Mouse (Mus musculus) lung, embryonic 14.5 days (tissue): ENCODE measurements around the gene Lrit3. TPM values are rescaled to one million over a fixed set of nuclear protein-coding genes. Genes with fewer than 3 reads are reported as not detected.

ENCODE experiments used
- ATAC-seq: fragments of 200-750 bp; cut with Nextera tagmentation; 2 replicates; pipeline ENCODE4 v1.8.0; 2017; ENCODE audit warnings: mild to moderate bottlenecking, moderate TSS enrichment, moderate library complexity; ENCODE audit not compliant: insufficient read depth
- DNase-seq: peaks from one replicate; pipeline ENCODE4 v3.0.0-alpha.2; 2015
- H3K27ac ChIP-seq: fragments of 300-500 bp; sonication (generic); 2 replicates; pipeline ENCODE4 v1.5.1; 2014; ENCODE audit warnings: low read depth, mild to moderate bottlenecking, moderate library complexity
- H3K27me3 ChIP-seq: fragments of 300-500 bp; sonication (generic); 2 replicates; pipeline ENCODE4 v1.6.1; 2014; ENCODE audit warnings: low read length, control low read depth; ENCODE audit not compliant: insufficient read depth
- H3K36me3 ChIP-seq: fragments of 300-500 bp; sonication (generic); 2 replicates; pipeline ENCODE4 v1.6.1; 2014; ENCODE audit warnings: control low read depth; ENCODE audit not compliant: insufficient read depth
- H3K4me1 ChIP-seq: fragments of 300-500 bp; sonication (generic); 2 replicates; pipeline ENCODE4 v1.6.1; 2014; ENCODE audit warnings: antibody characterized with exemption, control low read depth; ENCODE audit not compliant: insufficient read depth
- H3K4me2 ChIP-seq: fragments of 300-500 bp; sonication (generic); 2 replicates; pipeline ENCODE4 v1.6.1; 2014; ENCODE audit warnings: mild to moderate bottlenecking
- H3K4me3 ChIP-seq: fragments of 300-500 bp; sonication (generic); 2 replicates; pipeline ENCODE4 v1.5.1; 2014; ENCODE audit warnings: low read depth, low read length
- H3K9ac ChIP-seq: fragments of 300-500 bp; sonication (generic); 2 replicates; pipeline ENCODE4 v1.6.1; 2014
- H3K9me3 ChIP-seq: fragments of 300-500 bp; sonication (generic); 2 replicates; pipeline ENCODE4 v1.6.1; 2016; ENCODE audit warnings: low read depth, low read length, control low read depth
- CTCF ChIP-seq: IDR thresholded peaks from 2 replicates; pipeline ENCODE4 v1.5.1; 2016; ENCODE audit warnings: antibody characterized with exemption, low read depth
- WGBS: fragments of 180-500 bp; shearing (Covaris S2); extraction: QIAGEN DNeasy Blood & Tissue Kit; methylation state at CpG from one replicate; pipeline ENCODE4 v1.1.7; 2014; 5-methylcytosine and 5-hydroxymethylcytosine counted together
- polyA plus RNA-seq: library from polyadenylated mRNA; unstranded; fragments of >200 nt; fragmentation: Nextera tagmentation; extraction: Ambion mirVana; gene quantifications from 2 replicates; pipeline ENCODE4 v1.2.1, GENCODE M21; 2014

The Lrit3 gene
- polyA plus RNA-seq, 1 experiment from 2014 or later: not detected

GRCm38 (mm10) chr3:129744803-129745202 lies 59.0 kb downstream of the Lrit3 start:
- Histone ChIP-seq H3K4me1 (no peaks in the 10 kb centered on the region), H3K27ac (no peak overlapping the region), H3K27me3 (no peaks in the 10 kb centered on the region), H3K36me3 (no peaks in the 10 kb centered on the region), H3K4me2 (no peak overlapping the region), H3K9me3 (no peaks in the 10 kb centered on the region), H3K9ac (no peak overlapping the region), H3K4me3 (no peak overlapping the region)
- peak; percentile 31; the same call in 1 of the 2 replicates for ATAC-seq
- DNase-seq: peak; percentile 68
- peak; percentile 74 for TF ChIP-seq CTCF
- 47% methylated on average over 8 of the region's 8 CpGs for WGBS

GRCm38 (mm10) chr3:129742781-129743180 lies 61.0 kb downstream of the Lrit3 start:
- whole genome bisulfite sequencing: 66% methylated on average over 6 of the region's 6 CpGs
- Histone ChIP-seq H3K4me2 (no peak overlapping the region), H3K27me3 (no peaks in the 10 kb centered on the region), H3K4me3 (no peak overlapping the region), H3K4me1 (no peaks in the 10 kb centered on the region), H3K27ac (no peak overlapping the region), H3K9ac (no peak overlapping the region), H3K9me3 (no peaks in the 10 kb centered on the region), H3K36me3 (no peaks in the 10 kb centered on the region)
- no peak for TF ChIP-seq CTCF
- no peak for DNase-seq
- no peak for ATAC-seq

GRCm38 (mm10) chr3:129738291-129739183 lies 65.3 kb downstream of the Lrit3 start:
- no peak overlapping the region for H3K4me3 ChIP-seq
- DNase-seq (no peak), ATAC-seq (no peak)
- 72% methylated on average over 16 of the region's 16 CpGs for WGBS
- H3K36me3 ChIP-seq: no peaks in the 10 kb centered on the region
- H3K27me3 ChIP-seq: no peaks in the 10 kb centered on the region
- no peak overlapping the region for H3K9ac ChIP-seq
- no peaks in the 10 kb centered on the region for H3K4me1 ChIP-seq
- H3K4me2 ChIP-seq: no peak overlapping the region
- H3K9me3 ChIP-seq: no peaks in the 10 kb centered on the region
- no peak overlapping the region for H3K27ac ChIP-seq
- TF ChIP-seq CTCF: no peak

Other genes with a start within 250 kb of the Lrit3 start
- gene Egf, start 48.7 kb downstream of the Lrit3 start, polyA plus RNA-seq: 1.1 and 1.4 TPM in 2 replicates
- gene Rrh, start 18.6 kb upstream of the Lrit3 start, polyA plus RNA-seq: 0.08 and 0.13 TPM in 2 replicates
- 44.8 and 45.2 TPM in 2 replicates for gene Gar1, start 27.4 kb upstream of the Lrit3 start, polyA plus RNA-seq
- gene Cfi, start 31.9 kb upstream of the Lrit3 start, polyA plus RNA-seq: 25.7 and 26.4 TPM in 2 replicates
- 36.4 and 38.2 TPM in 2 replicates for gene Pla2g12a, start 74.6 kb upstream of the Lrit3 start, polyA plus RNA-seq
- 73.2 and 79.8 TPM in 2 replicates for gene Casp6, start 97.4 kb upstream of the Lrit3 start, polyA plus RNA-seq
- gene Mcub, start 166.2 kb upstream of the Lrit3 start, polyA plus RNA-seq: 2.3 and 2.9 TPM in 2 replicates